Mouse (Mus musculus) adrenal gland, postnatal 14 days (tissue): ENCODE measurements around the gene Ptprm. TPM values are rescaled to one million over a fixed set of nuclear protein-coding genes. Genes with fewer than 3 reads are reported as not detected.
A peak's percentile ranks its signal among the peaks of the same experiment; 100 is the strongest.

Source experiments
- DNase-seq: peaks from one replicate; pipeline ENCODE4 v3.0.0; 2021; ENCODE audit warnings: mixed read lengths
- total RNA-seq: library from RNA; stranded (reverse); gene quantifications from 2 replicates; pipeline ENCODE4 v1.2.3, GENCODE M21; 2021

Ptprm gene
- total RNA-seq, 1 experiment from 2014 or later = 43.8 TPM

GRCm38 (mm10) chr17:67073139-67073538, 281.1 kb downstream of the Ptprm start:
- DNase-seq = no peak

- peak; percentile 59 for DNase-seq
Observed at GRCm38 (mm10) chr17:67071231-67072009, 282.8 kb downstream of the Ptprm start.

- no peak for DNase-seq
Observed at GRCm38 (mm10) chr17:67063611-67064010, 290.6 kb downstream of the Ptprm start.

GRCm38 (mm10) chr17:67055681-67056080, 298.6 kb downstream of the Ptprm start:
- DNase-seq = no peak

- no peak for DNase-seq
Observed at GRCm38 (mm10) chr17:67054202-67054601, 300.1 kb downstream of the Ptprm start.

- peak; percentile 9 for DNase-seq
Observed at GRCm38 (mm10) chr17:67052624-67053314, 301.5 kb downstream of the Ptprm start.

- DNase-seq = no peak
Observed at GRCm38 (mm10) chr17:67047697-67048096, 306.6 kb downstream of the Ptprm start.

- no peak for DNase-seq
Observed at GRCm38 (mm10) chr17:67038558-67038957, 315.7 kb downstream of the Ptprm start.

- no peak for DNase-seq
Observed at GRCm38 (mm10) chr17:67033547-67033946, 320.7 kb downstream of the Ptprm start.

- DNase-seq = no peak
Observed at GRCm38 (mm10) chr17:67032021-67032420, 322.2 kb downstream of the Ptprm start.

- DNase-seq = no peak
Observed at GRCm38 (mm10) chr17:67031341-67031740, 322.9 kb downstream of the Ptprm start.

- DNase-seq = no peak
Observed at GRCm38 (mm10) chr17:67027274-67027673, 327.0 kb downstream of the Ptprm start.

GRCm38 (mm10) chr17:67016501-67016900, 337.8 kb downstream of the Ptprm start:
- DNase-seq = no peak

GRCm38 (mm10) chr17:67013217-67013616, 341.0 kb downstream of the Ptprm start:
- no peak for DNase-seq

GRCm38 (mm10) chr17:67011836-67012583, 342.2 kb downstream of the Ptprm start:
- no peak for DNase-seq

GRCm38 (mm10) chr17:67010136-67010535, 344.1 kb downstream of the Ptprm start:
- DNase-seq = no peak

- no peak for DNase-seq
Observed at GRCm38 (mm10) chr17:67008137-67008536, 346.1 kb downstream of the Ptprm start.

GRCm38 (mm10) chr17:67006740-67007385, 347.4 kb downstream of the Ptprm start:
- peak; percentile 87 for DNase-seq

- no peak for DNase-seq
Observed at GRCm38 (mm10) chr17:66996882-66997281, 357.4 kb downstream of the Ptprm start.

GRCm38 (mm10) chr17:66996016-66996415, 358.2 kb downstream of the Ptprm start:
- DNase-seq = no peak

- DNase-seq = no peak
Observed at GRCm38 (mm10) chr17:66991815-66992214, 362.4 kb downstream of the Ptprm start.

- DNase-seq = no peak
Observed at GRCm38 (mm10) chr17:66990761-66991160, 363.5 kb downstream of the Ptprm start.
